Mouse (Mus musculus): ENCODE results near the gene Ctso.

Gene Ctso

GRCm38 (mm10) chr3:81957484-81957883 lies 25.1 kb downstream of the Ctso start:
- no peak for DNase-seq (ENCODE audit: low spot score in 2 of 2)

DNA sequence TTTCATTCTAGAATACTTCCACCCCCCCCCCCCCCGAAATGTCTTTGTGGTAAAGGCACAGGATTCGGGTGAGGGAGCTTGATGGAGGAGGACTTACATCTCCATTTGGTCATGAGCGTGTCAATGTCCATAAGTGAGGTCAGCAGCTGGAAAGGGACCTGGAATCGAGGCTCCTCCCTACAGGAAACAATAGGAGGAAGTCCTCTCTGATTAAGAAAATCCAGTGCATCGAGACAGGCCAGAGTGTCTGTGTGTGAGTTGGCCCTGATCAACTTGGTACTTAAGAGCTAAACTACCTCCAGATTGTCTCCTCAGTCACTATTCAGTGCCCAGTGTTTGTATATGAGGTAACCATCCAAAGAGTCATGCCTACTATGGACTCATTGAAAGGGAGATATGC lies 28.9 kb downstream of the Ctso start:
- no peak for DNase-seq (ENCODE audit: low spot score in 2 of 2)

DNA sequence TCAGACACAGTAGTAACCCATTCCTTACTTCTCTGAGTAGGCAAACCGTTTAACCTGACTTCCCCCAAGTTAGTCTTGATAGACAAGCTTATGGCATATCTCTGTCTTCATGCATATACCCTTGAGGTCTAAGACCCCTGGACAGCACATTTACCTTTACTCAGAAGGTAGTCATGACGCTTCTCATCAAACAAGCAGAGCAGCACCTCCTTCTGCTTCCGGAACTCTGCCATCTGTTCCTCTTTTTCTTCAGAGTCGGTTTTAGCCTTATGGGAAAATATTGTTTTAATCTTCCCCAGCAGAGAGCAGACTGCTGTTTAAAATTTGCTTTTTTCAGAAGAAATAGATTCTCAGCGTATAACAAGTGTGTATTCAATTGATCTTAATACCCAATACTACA lies 31.4 kb downstream of the Ctso start:
- DNase-seq (ENCODE audit: low spot score in 2 of 2): no peak

GRCm38 (mm10) chr3:81964596-81964995 lies 32.2 kb downstream of the Ctso start:
- no peak for DNase-seq (ENCODE audit: low spot score in 2 of 2)

DNA sequence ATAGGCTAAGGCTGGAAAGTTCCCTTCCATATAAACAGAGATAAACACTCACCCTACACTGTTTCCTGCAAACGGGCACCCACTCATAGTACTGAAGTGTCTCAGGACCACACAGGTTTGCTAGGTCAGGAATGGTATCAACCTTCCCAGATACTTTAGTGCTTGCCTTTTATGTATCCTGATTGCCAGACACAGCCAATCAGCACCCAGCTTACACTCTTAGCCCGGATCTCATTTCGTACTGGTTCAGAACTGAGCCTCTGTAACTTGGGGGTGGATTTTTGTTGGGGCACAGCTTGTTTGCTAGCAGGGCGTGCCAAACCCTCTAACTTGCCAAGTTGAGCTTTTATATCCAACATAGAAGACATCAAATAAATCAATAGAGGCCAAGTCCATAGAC lies 43.2 kb downstream of the Ctso start:
- DNase-seq (ENCODE audit: low spot score in 2 of 2): no peak

- DNase-seq (ENCODE audit: low spot score in 2 of 2): no peak
These were observed 43.7 kb downstream of the Ctso start, which contains the start of gene Tdo2 for GRCm38 (mm10) chr3:81976102-81976501. Tdo2 (minus strand) TSS chr3:81976202.

- no peak for DNase-seq (ENCODE audit: low spot score in 2 of 2)
These were observed 49.2 kb downstream of the Ctso start for GRCm38 (mm10) chr3:81981576-81981975.

- DNase-seq (ENCODE audit: low spot score in 2 of 2): no peak
These were observed 49.6 kb downstream of the Ctso start, which contains the start of gene Asic5 for GRCm38 (mm10) chr3:81981990-81982389. Asic5 (plus strand) TSS chr3:81982290.

DNA sequence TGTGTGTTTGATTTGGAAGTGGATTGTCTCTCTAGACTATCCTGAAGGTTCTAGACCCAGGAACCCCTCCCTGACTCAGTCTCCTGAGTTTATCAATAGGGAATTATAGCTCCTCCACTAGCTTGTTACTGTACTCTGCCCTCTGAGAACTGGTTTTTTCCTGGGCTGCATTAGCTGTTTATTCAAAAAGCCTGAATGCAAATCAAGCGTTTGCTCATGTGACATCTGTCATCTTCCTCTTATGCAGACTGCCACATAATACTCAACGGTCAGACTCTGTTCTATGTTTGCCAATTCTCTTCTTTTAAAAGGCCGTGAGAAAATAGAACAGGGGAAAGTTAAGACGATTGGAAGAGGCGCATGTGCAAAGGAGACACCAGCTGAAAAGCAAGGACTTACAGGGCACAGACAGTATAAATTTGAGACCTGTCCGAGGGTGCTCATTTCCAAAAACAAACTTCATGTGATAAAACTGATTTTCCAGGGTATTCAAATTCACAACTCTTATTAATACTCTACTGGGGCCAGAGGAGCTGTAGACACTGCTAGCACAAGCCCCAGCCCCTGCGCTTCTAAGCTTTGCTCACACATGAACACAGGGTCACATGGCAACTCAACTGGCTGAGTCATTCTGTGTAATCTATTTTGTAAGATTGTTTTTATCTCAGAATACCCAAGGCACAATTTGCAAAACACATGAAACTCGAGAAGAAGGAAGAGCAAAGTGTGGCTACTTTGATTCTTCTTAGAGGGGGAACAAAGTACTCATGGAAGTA lies 50.9 kb downstream of the Ctso start:
- DNase-seq (ENCODE audit: low spot score in 2 of 2): no peak

DNA sequence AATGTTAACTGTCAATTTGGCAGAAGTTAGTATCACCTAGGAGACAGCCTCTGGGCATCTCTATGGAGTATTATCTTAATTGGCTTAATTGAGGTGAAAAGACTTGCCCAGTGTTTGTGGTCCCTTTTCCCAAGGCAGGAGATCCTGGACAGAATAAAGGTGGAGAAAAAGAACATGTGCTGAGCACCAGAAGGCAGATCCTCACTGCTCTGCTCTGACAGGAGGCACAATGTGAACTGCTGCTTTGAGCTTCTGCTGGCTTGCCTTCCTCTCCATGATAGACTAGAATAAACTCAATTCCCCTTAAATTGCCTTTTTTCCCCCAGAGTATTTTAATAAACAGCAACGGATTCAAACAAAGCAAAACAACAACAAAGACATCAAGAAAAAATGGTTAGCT lies 52.7 kb downstream of the Ctso start:
- no peak for DNase-seq (ENCODE audit: low spot score in 2 of 2)

- no peak for DNase-seq (ENCODE audit: low spot score in 2 of 2)
These were observed 53.7 kb downstream of the Ctso start for GRCm38 (mm10) chr3:81986103-81986502.

- DNase-seq (ENCODE audit: low spot score in 2 of 2): no peak
These were observed 55.2 kb downstream of the Ctso start for GRCm38 (mm10) chr3:81987628-81988027.

- DNase-seq (ENCODE audit: low spot score in 2 of 2): no peak
These were observed 57.3 kb downstream of the Ctso start for GRCm38 (mm10) chr3:81989692-81990141.

GRCm38 (mm10) chr3:81990531-81990930 lies 58.1 kb downstream of the Ctso start:
- no peak for DNase-seq (ENCODE audit: low spot score in 2 of 2)

GRCm38 (mm10) chr3:81995371-81995770 lies 63.0 kb downstream of the Ctso start:
- DNase-seq (ENCODE audit: low spot score in 2 of 2): no peak

DNA sequence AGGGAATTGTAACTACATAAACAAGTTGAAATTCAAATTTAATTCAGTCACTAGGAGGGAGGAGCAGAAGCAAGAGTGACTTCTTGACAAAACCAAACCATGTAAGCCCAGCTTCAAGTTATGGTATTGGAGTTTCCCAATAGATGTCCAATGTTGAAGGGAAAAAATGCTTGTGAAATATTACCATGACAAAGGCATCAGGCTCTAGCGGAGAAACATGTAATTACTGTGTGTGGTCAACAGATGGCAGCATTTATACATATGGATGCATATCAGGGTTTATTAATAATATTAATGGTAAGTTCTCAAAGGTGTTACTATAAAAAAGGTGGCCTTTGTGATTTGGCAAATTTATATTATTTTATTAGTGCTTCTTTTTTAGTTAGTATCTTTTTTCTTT lies 63.6 kb downstream of the Ctso start:
- no peak for DNase-seq (ENCODE audit: low spot score in 2 of 2)

Data from natural killer cell, adult 2 months (primary cell).